Mouse (Mus musculus): Measurements from ENCODE around the gene Vmn1r4. TPM values are rescaled to one million over a fixed set of nuclear protein-coding genes. Genes with fewer than 3 reads are reported as not detected.

The Vmn1r4 gene
- polyA plus RNA-seq, 1 experiment from 2014 or later, result 0.36 TPM

- no peaks in the 10 kb centered on the region for H3K27me3 ChIP-seq (ENCODE audit: insufficient read depth, low read length)
- H3K4me1 ChIP-seq (ENCODE audit: insufficient read depth, low read length), result peaks cover 10% of the 10 kb centered on the region
- no peak overlapping the region for H3K27ac ChIP-seq (ENCODE audit: low read length)
- H3K9me3 ChIP-seq (ENCODE audit: low read length), result no peaks in the 10 kb centered on the region
- ATAC-seq (ENCODE audit: low FRiP score, low TSS enrichment), result no peak
- no peak overlapping the region for H3K9ac ChIP-seq (replicated peaks; ENCODE audit: low read length)
- WGBS, result 91% methylated on average over 2 of the region's 2 CpGs
- H3K4me3 ChIP-seq (ENCODE audit: low read length), result no peak overlapping the region
- H3K36me3 ChIP-seq (ENCODE audit: insufficient read depth, low read length), result no peaks in the 10 kb centered on the region
- no peak overlapping the region for H3K4me2 ChIP-seq (replicated peaks; ENCODE audit: low read depth, low read length)
Observed at GRCm38 (mm10) chr6:56910910-56911309, 12.9 kb upstream of the Vmn1r4 start.

GRCm38 (mm10) chr6:56913092-56913858 is 10.5 kb upstream of the Vmn1r4 start:
- peaks cover 20% of the 10 kb centered on the region for H3K4me1 ChIP-seq (ENCODE audit: insufficient read depth, low read length)
- no peak overlapping the region for H3K27ac ChIP-seq (ENCODE audit: low read length)

GRCm38 (mm10) chr6:56916279-56916678 is 7.5 kb upstream of the Vmn1r4 start:
- Histone ChIP-seq H3K9me3 (ENCODE audit: low read length) (no peaks in the 10 kb centered on the region), H3K4me2 (replicated peaks; ENCODE audit: low read depth, low read length) (no peak overlapping the region), H3K9ac (replicated peaks; ENCODE audit: low read length) (no peak overlapping the region), H3K27me3 (ENCODE audit: insufficient read depth, low read length) (no peaks in the 10 kb centered on the region), H3K36me3 (ENCODE audit: insufficient read depth, low read length) (no peaks in the 10 kb centered on the region), H3K4me3 (ENCODE audit: low read length) (no peak overlapping the region), H3K4me1 (ENCODE audit: insufficient read depth, low read length) (peaks cover 32% of the 10 kb centered on the region), H3K27ac (ENCODE audit: low read length) (no peak overlapping the region)
- no peak for ATAC-seq (ENCODE audit: low FRiP score, low TSS enrichment)
- WGBS, result 53% methylated on average over 2 of the region's 2 CpGs

More at GRCm38 (mm10) chr6:56913092-56913858, 10.5 kb upstream of the Vmn1r4 start:
- no peak overlapping the region for H3K4me2 ChIP-seq (replicated peaks; ENCODE audit: low read depth, low read length)
- 51% methylated on average over 2 of the region's 2 CpGs for WGBS
- no peak overlapping the region for H3K4me3 ChIP-seq (ENCODE audit: low read length)
- no peak overlapping the region for H3K9ac ChIP-seq (replicated peaks; ENCODE audit: low read length)
- ATAC-seq (ENCODE audit: low FRiP score, low TSS enrichment), result no peak
- no peaks in the 10 kb centered on the region for H3K36me3 ChIP-seq (ENCODE audit: insufficient read depth, low read length)
- no peaks in the 10 kb centered on the region for H3K9me3 ChIP-seq (ENCODE audit: low read length)
- no peaks in the 10 kb centered on the region for H3K27me3 ChIP-seq (ENCODE audit: insufficient read depth, low read length)

- H3K27ac ChIP-seq (ENCODE audit: low read length), result peak overlapping the region; percentile 14; the same call in 1 of the 2 replicates
- 53% methylated on average over 12 of the region's 12 CpGs for WGBS
- no peaks in the 10 kb centered on the region for H3K36me3 ChIP-seq (ENCODE audit: insufficient read depth, low read length)
- no peak overlapping the region for H3K4me2 ChIP-seq (replicated peaks; ENCODE audit: low read depth, low read length)
- H3K9me3 ChIP-seq (ENCODE audit: low read length), result no peaks in the 10 kb centered on the region
- H3K4me3 ChIP-seq (ENCODE audit: low read length), result no peak overlapping the region
- no peaks in the 10 kb centered on the region for H3K27me3 ChIP-seq (ENCODE audit: insufficient read depth, low read length)
- no peak for ATAC-seq (ENCODE audit: low FRiP score, low TSS enrichment)
- H3K4me1 ChIP-seq (ENCODE audit: insufficient read depth, low read length), result peaks cover 37% of the 10 kb centered on the region
- no peak overlapping the region for H3K9ac ChIP-seq (replicated peaks; ENCODE audit: low read length)
Observed at GRCm38 (mm10) chr6:56917578-56918368, 6.0 kb upstream of the Vmn1r4 start.

- no peak for ATAC-seq (ENCODE audit: low FRiP score, low TSS enrichment)
- WGBS, result 85% methylated on average over 7 of the region's 7 CpGs
Observed at GRCm38 (mm10) chr6:56919330-56920044, 4.3 kb upstream of the Vmn1r4 start.

GRCm38 (mm10) chr6:56920222-56921092 is 3.4 kb upstream of the Vmn1r4 start:
- WGBS, result 52% methylated on average over 12 of the region's 12 CpGs
- Histone ChIP-seq H3K36me3 (ENCODE audit: insufficient read depth, low read length) (no peaks in the 10 kb centered on the region), H3K9me3 (ENCODE audit: low read length) (peaks cover 3% of the 10 kb centered on the region; the same call in 1 of the 2 replicates), H3K4me3 (ENCODE audit: low read length) (no peak overlapping the region), H3K9ac (replicated peaks; ENCODE audit: low read length) (no peak overlapping the region), H3K4me2 (replicated peaks; ENCODE audit: low read depth, low read length) (0 out of 2 replicates have a peak overlapping the region, but pooled peaks have one; percentile 14), H3K4me1 (ENCODE audit: insufficient read depth, low read length) (peaks cover 34% of the 10 kb centered on the region), H3K27me3 (ENCODE audit: insufficient read depth, low read length) (no peaks in the 10 kb centered on the region), H3K27ac (ENCODE audit: low read length) (peak overlapping the region; percentile 74)
- ATAC-seq (ENCODE audit: low FRiP score, low TSS enrichment), result no peak

More at GRCm38 (mm10) chr6:56919330-56920044, 4.3 kb upstream of the Vmn1r4 start:
- Histone ChIP-seq H3K9ac (replicated peaks; ENCODE audit: low read length) (no peak overlapping the region), H3K9me3 (ENCODE audit: low read length) (no peaks in the 10 kb centered on the region), H3K4me2 (replicated peaks; ENCODE audit: low read depth, low read length) (no peak overlapping the region), H3K4me3 (ENCODE audit: low read length) (no peak overlapping the region), H3K27me3 (ENCODE audit: insufficient read depth, low read length) (no peaks in the 10 kb centered on the region), H3K36me3 (ENCODE audit: insufficient read depth, low read length) (no peaks in the 10 kb centered on the region), H3K4me1 (ENCODE audit: insufficient read depth, low read length) (peaks cover 31% of the 10 kb centered on the region), H3K27ac (ENCODE audit: low read length) (peak overlapping the region; percentile 71)

- WGBS, result under 1% methylated on average over 25 of the region's 25 CpGs
- no peak; the same call in 1 of the 2 replicates for ATAC-seq (ENCODE audit: low FRiP score, low TSS enrichment)
- H3K4me1 ChIP-seq (ENCODE audit: insufficient read depth, low read length), result peaks cover 21% of the 10 kb centered on the region
- H3K9ac ChIP-seq (replicated peaks; ENCODE audit: low read length), result peak overlapping the region; percentile 88
- H3K27ac ChIP-seq (ENCODE audit: low read length), result peak overlapping the region; percentile 69; the same call in 1 of the 2 replicates
- H3K36me3 ChIP-seq (ENCODE audit: insufficient read depth, low read length), result no peaks in the 10 kb centered on the region
- peak overlapping the region; percentile 72 for H3K4me2 ChIP-seq (replicated peaks; ENCODE audit: low read depth, low read length)
- H3K27me3 ChIP-seq (ENCODE audit: insufficient read depth, low read length), result no peaks in the 10 kb centered on the region; the same call in 1 of the 2 replicates
- peaks cover 3% of the 10 kb centered on the region; the same call in 1 of the 2 replicates for H3K9me3 ChIP-seq (ENCODE audit: low read length)
- peak overlapping the region; percentile 84 for H3K4me3 ChIP-seq (ENCODE audit: low read length)
Observed at GRCm38 (mm10) chr6:56923331-56923725, 487 bp upstream of the Vmn1r4 start.

GRCm38 (mm10) chr6:56931648-56932415 is 8.0 kb downstream of the Vmn1r4 start:
- Histone ChIP-seq H3K4me2 (replicated peaks; ENCODE audit: low read depth, low read length) (no peak overlapping the region), H3K27ac (ENCODE audit: low read length) (no peak overlapping the region), H3K36me3 (ENCODE audit: insufficient read depth, low read length) (no peaks in the 10 kb centered on the region), H3K9me3 (ENCODE audit: low read length) (no peaks in the 10 kb centered on the region), H3K4me1 (ENCODE audit: insufficient read depth, low read length) (no peaks in the 10 kb centered on the region), H3K4me3 (ENCODE audit: low read length) (no peak overlapping the region), H3K27me3 (ENCODE audit: insufficient read depth, low read length) (no peaks in the 10 kb centered on the region), H3K9ac (replicated peaks; ENCODE audit: low read length) (no peak overlapping the region)
- ATAC-seq (ENCODE audit: low FRiP score, low TSS enrichment), result peak; percentile 39; the same call in 1 of the 2 replicates
- WGBS, result 59% methylated on average over 4 of the region's 4 CpGs

All from kidney, embryonic 16.5 days (tissue).